Mouse (Mus musculus) ES-Bruce4 (cell line): ENCODE data around the gene Kcnip4.

ENCODE experiments used
- CTCF ChIP-seq: IDR thresholded peaks from one replicate; pipeline ENCODE4 v1.8.1; 2011; ENCODE audit warnings: low read depth, low read length
- EP300 ChIP-seq: IDR thresholded peaks from 2 replicates; pipeline ENCODE4 v1.6.1; 2011; ENCODE audit warnings: low read depth, low read length; ENCODE audit not compliant: insufficient read depth
- POLR2A ChIP-seq: IDR thresholded peaks from one replicate; pipeline ENCODE4 v1.8.1; 2011; ENCODE audit warnings: low read length; ENCODE audit not compliant: insufficient read depth

DNA sequence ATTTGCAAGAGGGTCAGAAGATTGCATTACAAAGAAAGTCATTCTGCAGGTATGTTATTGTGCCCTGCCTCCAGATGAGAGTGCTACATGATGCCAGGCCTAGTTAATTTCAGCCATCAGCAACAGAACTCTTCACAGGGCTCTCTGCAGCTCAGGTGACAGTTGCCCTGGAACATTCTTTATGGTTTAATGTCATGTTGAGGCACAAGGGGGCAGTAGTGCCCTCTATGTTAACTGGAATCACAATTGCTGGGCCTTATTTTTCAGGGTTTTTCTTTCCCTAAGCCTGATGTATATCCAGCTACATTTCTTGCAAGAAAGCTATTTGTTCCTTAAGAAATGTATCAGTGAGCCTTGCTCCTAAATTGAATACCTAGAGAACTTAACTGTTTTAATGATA lies 1094.2 kb downstream of the Kcnip4 start:
- TF ChIP-seq CTCF = no peak
- no peak for TF ChIP-seq POLR2A
- no peak for TF ChIP-seq EP300
